Mouse (Mus musculus): ENCODE measurements at regions not wholly inside any gene's neighbourhood (a gene's known extent, or its start where the extent isn't known, plus 50 kb on each side); places are given as distances from the start of the nearest gene placed in this dataset.
A peak's percentile ranks its signal among the peaks of the same experiment; 100 is the strongest.
"Not testable (repeated sequence)": the region's sequence is repeated elsewhere in the genome, so short reads cannot be mapped to it uniquely, and the experiment has no call there.

DNA sequence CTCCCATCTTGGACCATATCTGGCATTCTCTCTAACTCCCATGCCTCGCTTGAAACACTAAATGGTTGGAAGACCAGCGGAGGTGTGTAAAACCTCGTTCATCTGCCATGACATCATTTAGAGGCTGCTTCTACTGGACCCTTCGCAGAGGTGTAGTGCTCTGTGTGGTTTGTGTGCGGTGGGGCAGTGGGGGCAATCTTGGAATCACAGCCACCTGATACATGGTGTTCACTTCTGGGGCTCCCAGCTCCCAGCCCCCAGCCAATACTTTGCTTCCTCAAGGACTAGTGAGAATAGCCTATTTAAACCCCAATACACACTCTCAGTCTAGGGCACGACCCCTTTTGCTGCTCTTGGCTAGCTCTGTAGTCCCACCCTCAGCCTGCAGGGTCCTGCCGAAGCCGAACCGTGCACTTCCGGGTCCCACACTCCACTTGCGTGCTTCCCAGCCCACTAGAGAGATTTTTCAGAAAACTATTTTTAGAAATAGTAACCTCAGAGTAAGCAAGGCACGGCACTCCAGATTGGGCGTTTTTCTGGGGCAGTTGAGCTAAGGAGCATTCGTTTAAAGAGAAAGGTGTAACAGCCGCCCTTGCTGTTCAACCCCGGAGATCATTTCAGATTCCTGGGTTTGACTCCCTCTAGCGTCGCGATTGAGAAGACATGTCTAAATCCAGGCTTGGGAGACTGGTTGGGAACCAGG lies 304.2 kb downstream of the Ets1 start:
- peak; percentile 78 to 82 for DNase-seq (ENCODE audit: low spot score in 2 of 2)

DNA sequence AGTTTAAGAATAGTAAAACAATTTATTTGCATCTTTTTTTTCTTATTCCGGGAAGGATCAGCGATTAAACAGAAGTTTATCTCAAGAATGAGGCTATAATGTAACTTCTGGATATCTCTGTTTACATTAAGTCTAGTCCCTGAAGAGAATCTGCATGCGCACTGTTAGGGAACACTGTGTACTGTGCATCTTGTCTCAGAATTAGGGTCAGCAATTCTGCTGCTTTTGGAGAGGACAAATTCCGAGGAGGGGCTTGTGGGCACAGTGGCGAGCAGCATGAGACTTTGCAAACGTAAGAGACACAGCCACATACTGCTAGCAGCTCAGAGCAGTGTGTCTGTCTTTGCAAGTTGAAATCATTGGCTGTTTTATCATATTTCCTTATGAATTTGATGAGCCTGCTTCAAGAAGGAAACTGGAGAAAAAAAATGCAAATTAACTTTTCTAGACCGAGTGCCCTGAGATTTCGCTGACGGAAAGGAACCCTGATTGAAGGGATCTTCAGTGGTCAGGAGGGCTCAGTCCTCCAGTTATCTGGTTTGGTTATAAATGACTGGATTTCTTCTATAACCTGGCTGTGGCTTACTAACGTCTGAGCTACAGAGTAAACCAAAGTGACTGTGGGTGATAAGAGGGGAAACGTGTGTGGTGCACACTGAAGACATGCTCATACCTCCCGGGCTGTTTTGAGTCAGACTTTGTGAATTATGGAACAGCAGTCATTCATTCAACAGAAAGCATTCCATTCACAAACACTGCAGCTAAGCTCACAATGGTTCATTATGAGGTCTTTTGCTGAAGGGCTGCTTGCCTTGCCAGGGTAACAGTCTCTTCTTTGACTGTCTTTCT lies 305.1 kb downstream of the Ets1 start:
- DNase-seq (ENCODE audit: low spot score in 2 of 2): no peak

DNA sequence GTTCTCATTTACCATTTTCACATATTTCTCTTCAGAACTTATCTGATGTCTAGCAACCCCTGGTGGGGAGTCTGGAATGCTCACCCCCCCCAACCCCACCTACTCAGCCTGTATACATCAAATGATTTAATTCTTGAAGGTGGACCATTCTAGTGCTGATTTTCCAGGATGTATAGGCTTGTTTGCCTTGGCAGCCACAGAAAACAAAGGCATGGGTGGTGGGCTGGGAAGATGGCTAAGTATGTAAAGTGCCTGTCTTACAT lies 305.7 kb downstream of the Ets1 start:
- DNase-seq (ENCODE audit: low spot score in 2 of 2): no peak

DNA sequence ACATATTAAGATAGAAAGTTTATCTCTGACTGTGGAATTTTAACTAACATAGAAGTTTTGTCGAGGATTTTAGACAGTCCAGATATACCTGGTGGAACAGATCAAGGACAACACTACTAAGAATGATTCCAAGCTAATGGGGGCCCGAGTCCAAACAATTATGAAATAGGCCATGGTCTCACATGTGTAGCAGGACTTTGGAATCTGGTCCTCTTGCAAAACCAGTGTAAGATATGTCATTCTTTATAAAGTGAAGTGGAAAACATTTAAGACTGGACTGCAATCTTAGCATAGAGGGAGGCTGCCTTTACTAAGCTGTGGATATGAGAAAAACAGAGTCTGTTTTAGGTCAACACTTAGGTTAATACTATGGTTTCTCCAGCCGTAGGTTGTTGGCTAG lies 311.2 kb downstream of the Ets1 start:
- DNase-seq (ENCODE audit: low spot score in 2 of 2): no peak

DNA sequence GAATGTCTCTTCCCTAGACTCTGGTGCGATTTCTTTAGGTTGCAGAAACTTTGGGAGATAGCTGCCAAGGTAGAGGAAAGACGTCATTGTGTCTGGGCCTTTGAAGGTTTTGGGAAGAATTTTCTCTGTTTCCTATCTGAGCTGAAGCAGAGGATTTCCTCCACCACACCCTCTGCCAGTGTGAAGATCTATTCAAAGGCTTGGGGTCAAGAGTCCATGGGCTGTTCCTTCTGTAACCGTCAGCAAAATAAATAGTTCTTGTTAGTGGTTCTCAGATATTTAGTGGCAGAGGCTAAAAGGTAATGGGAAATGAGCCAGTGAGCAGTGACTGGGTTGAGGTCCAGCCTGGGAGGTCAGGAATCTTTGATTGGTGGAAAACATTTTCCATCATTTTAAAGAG lies 313.0 kb downstream of the Ets1 start:
- no peak for DNase-seq (ENCODE audit: low spot score in 2 of 2)

DNA sequence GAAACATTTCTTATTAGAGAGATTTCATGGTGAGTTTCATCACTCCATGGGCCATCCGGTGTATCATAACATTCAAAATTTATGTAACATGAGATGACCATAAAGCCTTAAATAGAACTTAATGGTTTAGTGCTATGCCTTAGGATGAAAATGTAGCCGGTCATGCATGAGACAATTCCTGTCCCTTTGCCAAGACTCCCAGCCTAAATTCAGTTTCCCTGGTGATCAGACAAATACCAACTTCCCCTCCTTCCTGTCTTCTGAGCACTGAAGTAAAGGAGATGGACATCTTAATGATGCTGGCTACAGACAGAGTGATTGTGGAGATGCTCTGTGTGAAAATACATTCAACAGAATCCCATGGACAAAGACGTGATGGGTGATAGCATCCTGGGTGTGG lies 322.7 kb downstream of the Ets1 start:
- no peak for DNase-seq (ENCODE audit: low spot score in 2 of 2)

DNA sequence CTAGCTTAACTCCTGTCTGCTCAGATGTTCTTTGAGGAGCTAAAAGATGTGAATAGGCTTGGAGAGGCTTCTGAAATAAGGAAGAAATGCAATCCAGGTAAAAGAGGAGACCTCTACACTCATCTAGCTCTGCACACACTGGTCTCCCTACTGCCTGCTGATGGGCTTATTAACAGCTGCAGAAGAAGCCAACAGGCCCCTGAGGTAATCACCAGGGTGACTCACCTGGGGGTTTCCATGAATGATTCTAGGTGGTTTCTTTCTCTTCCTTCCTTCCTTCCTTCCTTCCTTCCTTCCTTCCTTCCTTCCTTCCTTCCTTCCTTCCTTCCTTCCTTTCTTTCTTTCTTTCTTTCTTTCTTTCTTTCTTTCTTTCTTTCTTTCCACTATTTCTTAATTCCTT lies 323.4 kb downstream of the Ets1 start:
- not testable (repeated sequence) for DNase-seq (ENCODE audit: low spot score in 2 of 2)

DNA sequence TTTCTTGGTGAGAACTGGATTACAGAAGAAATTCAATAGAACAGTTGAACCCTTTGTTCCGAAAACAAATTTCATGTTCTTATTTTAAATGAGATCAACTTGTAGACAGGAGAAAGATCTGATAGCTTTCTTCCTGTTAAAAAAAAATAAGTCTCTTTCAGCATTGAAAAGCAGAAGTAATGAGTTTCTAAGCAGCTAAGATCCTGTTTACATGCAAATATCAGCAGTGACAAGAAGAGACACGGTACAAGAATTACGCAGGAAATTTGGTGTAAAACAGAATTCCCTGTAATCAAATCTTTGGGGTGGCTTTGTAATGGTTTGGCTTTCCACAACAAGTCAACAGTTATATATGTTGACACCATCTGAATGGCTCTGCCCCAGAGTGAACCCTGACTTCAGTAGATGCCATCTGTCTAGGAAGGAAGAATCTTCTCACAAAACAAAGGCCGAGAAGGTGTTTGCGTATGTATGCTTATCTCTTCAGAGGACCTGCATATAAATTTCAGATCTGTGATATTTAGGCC lies 326.7 kb downstream of the Ets1 start:
- DNase-seq (ENCODE audit: low spot score in 2 of 2): no peak

DNA sequence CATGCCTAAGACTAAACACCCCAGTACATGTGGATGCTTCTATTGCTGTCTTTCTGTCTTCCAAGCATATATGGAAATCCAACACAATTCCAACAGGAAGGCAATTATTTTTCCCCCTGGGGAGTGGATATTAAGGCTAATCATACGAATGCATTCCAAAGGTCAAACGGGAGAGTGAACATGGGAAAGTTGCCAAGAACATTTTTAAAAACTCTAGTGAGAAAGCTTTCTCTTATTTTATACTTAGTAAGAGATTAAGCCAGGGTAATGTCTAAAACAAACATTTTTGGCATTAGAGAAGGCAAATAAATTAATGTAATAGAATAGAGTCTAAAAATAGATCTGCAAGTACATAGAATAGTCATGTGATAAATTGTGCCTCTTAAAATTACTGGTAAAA lies 332.4 kb downstream of the Ets1 start:
- no peak for DNase-seq (ENCODE audit: low spot score in 2 of 2)

DNA sequence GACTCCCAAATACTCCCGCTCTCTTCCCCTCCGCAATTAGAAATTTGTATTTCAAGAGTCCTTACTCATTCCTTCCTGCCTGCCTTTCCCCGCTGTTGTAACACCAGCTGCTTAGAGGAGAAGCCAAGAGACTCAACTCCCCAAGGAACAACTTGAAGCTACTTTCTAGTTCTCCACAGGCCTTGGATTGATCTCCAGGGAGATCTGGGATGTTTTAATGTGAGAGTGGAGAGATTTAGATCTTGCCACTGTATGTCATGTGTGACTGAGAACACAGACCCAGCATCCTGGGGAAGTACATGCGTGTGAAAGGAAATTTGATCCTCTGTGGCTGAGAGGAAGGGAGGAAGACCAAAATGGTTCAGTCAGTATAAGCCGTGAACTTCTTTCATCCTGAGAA lies 335.4 kb downstream of the Ets1 start:
- no peak for DNase-seq (ENCODE audit: low spot score in 2 of 2)

DNA sequence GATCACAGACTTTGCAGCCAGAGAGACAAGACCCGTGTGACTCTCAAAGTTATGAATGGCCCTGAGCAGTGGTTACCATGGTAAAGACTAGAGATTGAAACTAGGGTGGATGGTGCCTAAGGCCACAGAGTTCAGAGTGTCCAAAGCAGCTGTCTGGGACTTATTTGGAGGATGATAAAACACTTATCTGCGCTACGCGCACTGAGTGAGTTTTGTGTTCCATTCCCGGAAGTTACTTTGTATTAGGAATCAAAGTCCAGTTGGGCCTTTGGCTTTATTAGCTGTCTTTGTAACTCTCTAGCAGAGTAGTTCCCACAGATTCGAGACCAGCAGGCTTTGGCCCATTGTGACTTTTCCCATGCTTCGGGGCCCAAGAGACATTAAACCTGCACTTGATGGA lies 335.9 kb downstream of the Ets1 start:
- no peak for DNase-seq (ENCODE audit: low spot score in 2 of 2)

DNA sequence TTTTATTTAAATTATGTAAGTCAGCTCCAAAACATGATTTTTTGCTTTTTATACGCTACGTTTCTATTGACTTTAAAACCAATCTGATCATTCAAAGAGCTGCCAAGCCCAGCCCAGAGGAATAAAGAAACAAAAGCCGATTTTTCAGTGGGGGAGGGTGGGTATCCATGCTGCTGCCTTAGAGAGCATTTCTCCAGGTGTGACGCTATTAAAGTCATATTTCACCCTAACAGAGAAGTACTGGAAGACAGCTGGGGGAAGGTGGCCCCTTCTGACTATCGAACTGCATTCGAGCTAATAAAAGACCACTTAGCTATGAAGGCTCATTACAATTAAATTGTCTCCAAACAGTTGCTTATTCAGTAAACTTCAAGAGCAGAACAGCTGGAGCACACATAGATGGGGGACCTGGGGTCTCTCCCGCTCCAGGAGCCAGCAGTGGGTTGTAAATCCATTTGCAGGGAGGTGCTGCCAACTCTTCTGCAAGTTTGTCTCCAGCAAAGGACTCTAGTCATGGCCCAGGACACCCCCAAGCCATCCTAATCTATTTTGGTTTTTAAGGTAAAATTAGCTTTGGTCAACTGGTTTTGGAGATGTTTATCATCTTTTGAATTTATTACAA lies 336.5 kb downstream of the Ets1 start:
- DNase-seq (ENCODE audit: low spot score in 2 of 2): no peak

DNA sequence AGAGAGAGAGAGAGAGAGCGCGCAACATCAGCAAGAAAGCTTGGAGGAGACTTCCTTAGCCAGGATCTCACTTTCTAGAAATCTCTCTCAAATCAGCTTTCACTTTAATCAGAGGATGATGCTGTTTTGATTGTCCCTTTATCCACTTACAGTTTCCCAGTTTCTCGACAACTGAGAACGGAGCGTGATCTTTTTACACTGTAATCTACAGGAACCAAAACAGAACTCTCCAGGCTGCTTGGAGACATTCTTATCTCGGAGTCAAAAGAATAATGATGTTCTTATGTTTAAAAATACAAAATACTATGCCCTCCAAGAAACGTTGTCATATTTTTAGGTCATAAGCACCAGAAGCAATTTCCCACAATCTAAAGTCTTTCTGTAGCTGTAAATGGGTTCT lies 341.7 kb downstream of the Ets1 start:
- no peak for DNase-seq (ENCODE audit: low spot score in 2 of 2)

DNA sequence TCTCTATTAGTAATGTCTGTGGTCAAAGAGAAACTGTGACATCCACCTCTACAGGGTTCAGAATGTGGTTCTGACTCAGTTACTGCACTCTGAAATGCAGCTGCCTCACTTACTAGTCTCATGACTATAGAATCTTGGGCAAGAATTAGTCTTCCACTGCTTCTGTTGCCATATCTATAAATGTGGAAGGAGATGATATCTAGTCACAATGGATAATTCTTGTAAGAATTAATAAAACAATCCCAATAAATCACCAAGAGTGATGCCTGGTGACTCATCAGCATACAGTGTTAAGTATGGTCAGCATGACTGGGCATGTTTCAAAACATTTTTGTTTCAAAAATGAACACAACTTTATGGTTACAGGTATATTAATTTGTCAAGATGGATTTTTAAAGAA lies 344.8 kb downstream of the Ets1 start:
- no peak for DNase-seq (ENCODE audit: low spot score in 2 of 2)

DNA sequence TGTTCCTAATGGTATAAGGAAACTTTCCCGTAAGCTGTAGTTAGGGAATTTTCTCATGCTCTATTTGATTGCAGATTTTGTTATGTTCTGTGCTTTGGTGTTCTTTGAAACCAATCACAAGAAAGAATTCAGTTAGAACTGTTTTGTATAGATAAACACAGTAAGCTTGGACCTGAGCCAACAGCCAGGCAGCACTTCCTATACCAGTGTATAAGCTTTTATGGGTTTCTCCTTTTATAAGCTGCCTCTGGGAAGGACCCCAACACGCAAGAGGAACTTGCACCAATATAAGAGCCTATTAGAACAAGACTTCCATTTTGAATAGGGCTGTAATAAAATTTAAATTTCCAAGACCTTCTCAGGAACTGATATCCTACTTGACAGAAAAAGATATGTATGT lies 347.2 kb downstream of the Ets1 start:
- DNase-seq (ENCODE audit: low spot score in 2 of 2): no peak

DNA sequence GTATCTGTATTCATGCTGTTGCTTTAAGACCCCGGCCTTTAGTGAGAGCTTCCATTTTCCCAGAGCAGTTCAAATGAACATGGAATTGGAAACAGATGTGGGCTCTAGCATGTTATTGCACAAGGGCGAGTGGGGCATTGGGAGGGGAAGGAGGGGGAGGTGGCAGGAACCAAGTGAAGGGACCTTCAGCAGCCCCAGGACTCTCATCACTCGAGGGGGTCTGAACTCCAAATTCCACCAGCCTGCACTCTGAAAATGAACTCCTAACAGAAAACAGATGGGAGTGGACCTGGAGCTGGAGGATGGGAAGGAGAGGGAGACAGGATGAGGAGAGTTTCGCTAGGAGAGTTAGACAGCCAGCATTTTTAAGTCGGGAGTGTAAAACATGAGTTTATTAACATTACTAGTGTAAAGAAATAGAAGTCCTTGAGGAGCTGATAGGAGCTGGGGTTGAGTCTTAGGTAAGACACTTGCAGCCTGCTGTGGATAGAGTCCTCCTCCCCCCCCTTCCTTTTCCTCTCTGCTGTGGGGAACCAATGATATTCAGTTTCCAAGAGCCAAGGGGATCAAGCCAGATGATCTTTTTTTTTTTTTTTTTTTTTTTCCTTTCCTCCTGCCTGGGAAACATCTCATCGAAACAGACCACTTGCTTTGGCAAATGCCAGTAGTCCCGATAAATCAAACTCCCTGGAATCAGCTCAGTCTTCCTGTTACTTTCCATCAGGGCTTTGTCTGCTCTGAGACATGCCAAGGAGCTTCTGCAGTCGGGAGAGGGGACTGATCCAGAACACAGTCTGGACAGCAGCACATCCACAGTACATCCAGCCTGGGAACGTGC lies 351.0 kb downstream of the Ets1 start:
- DNase-seq (ENCODE audit: low spot score in 2 of 2): no peak

DNA sequence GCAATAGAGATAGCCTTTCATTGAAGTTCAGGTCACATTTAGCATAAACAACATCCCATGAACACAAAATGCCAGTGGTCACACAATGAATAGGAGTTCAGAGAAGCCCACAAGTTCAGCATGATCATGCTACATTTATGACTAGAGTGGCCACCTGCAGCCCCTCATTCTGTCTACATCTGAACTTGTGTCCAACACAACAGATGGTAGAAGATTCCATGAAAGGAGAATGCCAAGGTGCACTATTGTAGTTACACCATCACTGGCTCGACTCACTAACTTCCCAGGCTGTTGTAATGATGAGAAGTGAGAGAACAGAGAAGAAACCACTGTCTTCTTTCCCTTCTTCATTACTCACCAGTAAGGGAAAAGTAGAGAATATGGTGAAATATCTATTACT lies 353.0 kb downstream of the Ets1 start:
- no peak for DNase-seq (ENCODE audit: low spot score in 2 of 2)

DNA sequence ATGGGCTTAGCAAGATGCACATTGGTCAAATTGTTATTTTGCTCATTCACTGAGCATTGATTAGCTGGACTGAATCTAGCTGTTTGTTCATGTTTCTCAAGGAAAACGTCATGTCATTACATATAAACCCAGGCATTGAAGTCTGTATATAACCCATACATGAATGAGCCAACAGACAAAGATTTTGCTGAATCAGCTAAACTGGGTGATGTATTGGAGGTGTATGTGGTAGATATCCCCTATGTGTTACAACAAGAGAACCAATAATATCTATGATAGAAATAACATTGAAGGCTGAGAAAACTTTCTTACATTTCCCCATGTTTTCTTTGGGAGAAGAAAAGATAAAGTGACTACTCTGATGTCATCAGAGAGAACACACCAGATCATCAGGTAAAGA lies 362.3 kb downstream of the Ets1 start:
- no peak for DNase-seq (ENCODE audit: low spot score in 2 of 2)

DNA sequence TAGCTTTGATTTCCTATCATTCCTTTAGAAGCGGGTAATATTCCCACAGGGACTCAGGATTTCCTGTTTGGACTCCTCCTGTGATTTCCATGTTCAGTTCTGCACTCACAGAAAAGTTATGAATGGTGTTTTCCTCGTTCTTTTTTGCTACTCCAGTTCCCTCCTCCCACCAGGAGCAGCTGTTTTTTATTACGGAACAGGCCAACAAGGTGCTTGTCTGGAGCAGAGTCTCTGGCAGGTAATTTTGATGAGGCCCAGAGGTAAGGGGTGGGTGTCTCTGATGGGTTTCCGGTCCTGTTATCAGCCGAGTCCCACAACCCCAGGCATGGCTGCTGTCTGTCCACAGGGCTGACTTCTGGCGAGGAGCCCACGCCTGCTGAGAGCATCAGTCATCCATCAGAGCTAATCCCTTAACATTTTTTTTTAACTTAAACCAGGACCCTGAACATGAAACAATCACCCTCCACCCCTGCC lies 364.7 kb downstream of the Ets1 start:
- no peak for DNase-seq (ENCODE audit: low spot score in 2 of 2)

DNA sequence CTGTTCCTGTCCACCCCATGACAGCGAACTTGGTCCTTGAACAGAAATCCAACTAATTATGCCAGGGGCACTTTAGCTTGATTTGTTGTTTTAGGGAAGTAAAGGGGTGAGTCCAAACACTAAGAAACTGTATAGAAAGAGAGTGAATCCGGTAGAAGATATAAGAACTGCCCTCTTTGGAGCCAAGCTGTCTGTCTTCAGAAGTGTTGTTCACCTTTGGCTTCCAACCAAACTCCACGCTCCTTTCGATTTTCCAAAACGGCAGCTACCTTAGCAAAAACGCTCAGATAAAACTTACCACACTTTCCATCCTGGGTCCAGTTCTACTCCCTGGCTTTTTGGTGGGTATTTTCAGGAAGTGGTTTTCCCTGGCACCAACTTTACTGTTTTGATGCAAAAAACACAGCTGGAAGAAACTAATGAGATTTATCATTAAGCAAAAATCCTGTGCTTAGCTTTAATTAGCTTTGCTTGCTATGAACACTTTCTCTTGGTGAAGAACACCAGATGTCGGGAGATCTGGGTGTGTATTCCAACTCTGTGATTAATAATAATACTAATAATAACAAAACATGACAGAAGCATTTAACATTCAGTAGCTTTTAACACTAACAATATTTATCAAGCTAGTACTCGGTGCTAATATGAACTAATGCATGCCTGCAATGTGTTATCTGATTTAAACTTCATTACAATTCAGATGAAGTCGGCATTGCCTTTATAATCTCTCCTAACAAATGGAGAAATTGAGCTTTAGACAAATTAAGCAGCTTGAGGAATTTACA lies 365.3 kb downstream of the Ets1 start:
- no peak for DNase-seq (ENCODE audit: low spot score in 2 of 2)

DNA sequence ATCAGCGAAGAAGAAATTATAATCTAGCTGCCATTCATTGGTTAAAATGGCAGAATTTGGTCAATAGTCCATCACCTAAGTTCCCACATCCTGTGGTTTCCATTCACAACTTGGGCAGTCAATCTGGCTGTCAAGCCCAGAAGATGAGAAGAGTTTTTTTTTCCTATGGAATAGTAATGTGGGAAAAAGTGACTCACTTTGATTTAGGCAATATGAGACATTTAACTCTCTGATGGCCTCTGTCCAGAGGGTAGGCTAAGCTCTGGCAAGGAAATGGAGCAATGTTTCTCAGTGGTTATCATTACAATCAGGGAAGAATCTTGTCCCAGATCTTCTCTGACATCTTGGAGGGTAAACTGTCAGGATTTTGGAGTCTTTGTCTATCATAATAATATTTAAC lies 367.9 kb downstream of the Ets1 start:
- no peak for DNase-seq (ENCODE audit: low spot score in 2 of 2)
